Mouse (Mus musculus) MEL (cell line): Measurements from ENCODE around the gene 5730596B20Rik. TPM values are rescaled to one million over a fixed set of nuclear protein-coding genes. Genes with fewer than 3 reads are reported as not detected.

ENCODE experiments used
- DNase-seq: peaks from one replicate; pipeline ENCODE4 v3.0.0; 2011; ENCODE audit warnings: low read depth, low spot score
- H3K27ac ChIP-seq: 2 replicates; pipeline ENCODE4 v1.5.1; 2012; ENCODE audit warnings: low read depth, mild to moderate bottlenecking, control low read depth, low read length, moderate library complexity; ENCODE audit not compliant: control insufficient read depth
- H3K27me3 ChIP-seq, 2 experiments: fragments of 150-350 bp in 1 of 2; sonication (generic) in 1 of 2; 2 replicates each; pipeline ENCODE4 v1.6.1; 2012; ENCODE audit warnings: low read length in 2 of 2, mild to moderate bottlenecking in 2 of 2, improper control_type of control experiment in 1 of 2, moderate library complexity in 1 of 2; ENCODE audit not compliant: insufficient read depth in 2 of 2, control insufficient read depth in 1 of 2
- H3K36me3 ChIP-seq, 2 experiments: 2 replicates each; pipeline ENCODE4 v1.6.1; 2012 to 2014; ENCODE audit warnings: low read length in 2 of 2, improper control_type of control experiment in 1 of 2, inconsistent platforms in 1 of 2, mild to moderate bottlenecking in 1 of 2; ENCODE audit not compliant: insufficient read depth in 2 of 2, control insufficient read depth in 1 of 2
- H3K4me1 ChIP-seq, 2 experiments: fragments of 150-350 bp in 1 of 2; sonication (generic) in 1 of 2; 2 replicates each; pipeline ENCODE4 v1.6.1; 2012; ENCODE audit warnings: low read length in 2 of 2, improper control_type of control experiment in 1 of 2, mild to moderate bottlenecking in 1 of 2; ENCODE audit not compliant: insufficient read depth in 2 of 2, control insufficient read depth in 1 of 2
- H3K4me3 ChIP-seq, 2 experiments: fragments of 150-350 bp in 1 of 2; sonication (generic) in 1 of 2; 2 replicates each; pipeline ENCODE4 v1.5.1; 2012; ENCODE audit warnings: low read depth in 2 of 2, low read length in 2 of 2, mild to moderate bottlenecking in 2 of 2, moderate library complexity in 2 of 2, control low read depth in 1 of 2, improper control_type of control experiment in 1 of 2; ENCODE audit not compliant: control insufficient read depth in 1 of 2, insufficient read depth in 1 of 2
- H3K79me2 ChIP-seq: 2 replicates; pipeline ENCODE4 v1.6.1; 2012; ENCODE audit warnings: mild to moderate bottlenecking, low read length, moderate library complexity; ENCODE audit not compliant: control insufficient read depth, poor library complexity, insufficient read depth
- H3K9ac ChIP-seq: 2 replicates; pipeline ENCODE4 v1.6.1; 2012; ENCODE audit warnings: low read depth, mild to moderate bottlenecking, control low read depth, low read length, moderate library complexity; ENCODE audit not compliant: control insufficient read depth, poor library complexity, severe bottlenecking
- H3K9me3 ChIP-seq: fragments of 150-350 bp; sonication (generic); replicated peaks from 2 replicates; pipeline ENCODE4 v1.6.1; 2012; ENCODE audit warnings: mild to moderate bottlenecking, low read length, improper control_type of control experiment, moderate library complexity; ENCODE audit not compliant: insufficient read depth
- E2F4 ChIP-seq: IDR thresholded peaks from 2 replicates; pipeline ENCODE4 v1.6.1; 2011; ENCODE audit warnings: low read depth, low read length, improper control_type of control experiment, borderline replicate concordance
- HCFC1 ChIP-seq: IDR thresholded peaks from 2 replicates; pipeline ENCODE4 v1.6.1; 2012; ENCODE audit warnings: low read depth, mild to moderate bottlenecking, inconsistent platforms, low read length, improper control_type of control experiment, moderate library complexity
- MEF2A ChIP-seq: IDR thresholded peaks from 2 replicates; pipeline ENCODE4 v1.6.1; 2014; ENCODE audit warnings: low read depth, mild to moderate bottlenecking, inconsistent platforms, low read length, improper control_type of control experiment; ENCODE audit not compliant: poor library complexity, insufficient replicate concordance, severe bottlenecking; ENCODE audit errors: extremely low read depth
- POLR2A ChIP-seq, 2 experiments: IDR thresholded peaks; 2 replicates each; pipeline ENCODE4 v1.6.1; 2011 to 2012; ENCODE audit warnings: low read length in 2 of 2, mild to moderate bottlenecking in 2 of 2, control low read depth in 1 of 2, improper control_type of control experiment in 1 of 2, low read depth in 1 of 2, moderate library complexity in 1 of 2; ENCODE audit not compliant: control insufficient read depth in 1 of 2, insufficient read depth in 1 of 2, poor library complexity in 1 of 2
- RAD21 ChIP-seq: IDR thresholded peaks from 2 replicates; pipeline ENCODE4 v1.6.1; 2011; ENCODE audit warnings: mild to moderate bottlenecking, low read depth, low read length, improper control_type of control experiment
- RCOR1 ChIP-seq: IDR thresholded peaks from 2 replicates; pipeline ENCODE4 v1.6.1; 2012; ENCODE audit warnings: low read depth, mild to moderate bottlenecking, inconsistent platforms, low read length, improper control_type of control experiment
- SIN3A ChIP-seq: IDR thresholded peaks from 2 replicates; pipeline ENCODE4 v1.6.1; 2012; ENCODE audit warnings: low read length, improper control_type of control experiment, inconsistent platforms
- SMC3 ChIP-seq: IDR thresholded peaks from 2 replicates; pipeline ENCODE4 v1.6.1; 2011; ENCODE audit warnings: low read depth, low read length, improper control_type of control experiment
- TCF12 ChIP-seq: IDR thresholded peaks from 2 replicates; pipeline ENCODE4 v1.6.1; 2014; ENCODE audit warnings: low read depth, mild to moderate bottlenecking, inconsistent platforms, low read length, improper control_type of control experiment, moderate library complexity
- ZC3H11A ChIP-seq: IDR thresholded peaks from 2 replicates; pipeline ENCODE4 v1.6.1; 2012; ENCODE audit warnings: low read depth, mild to moderate bottlenecking, inconsistent platforms, low read length, improper control_type of control experiment
- ZNF384 ChIP-seq: IDR thresholded peaks from 2 replicates; pipeline ENCODE4 v1.6.1; 2012; ENCODE audit warnings: low read depth, mild to moderate bottlenecking, inconsistent platforms, low read length, improper control_type of control experiment
- polyA plus RNA-seq, 2 experiments: library from polyadenylated mRNA; stranded (reverse) in 1 of 2; unstranded in 1 of 2; fragments of >175 nt in 1 of 2; fragments of >200 nt in 1 of 2; gene quantifications; 2 replicates each; pipeline versions ENCODE4 v1.2.1 to v1.2.4; 2012; ENCODE audit warnings: low replicate concordance in 2 of 2, low read depth in 1 of 2; ENCODE audit not compliant: insufficient read length in 2 of 2, insufficient read depth in 1 of 2, missing spikeins in 1 of 2
- total RNA-seq: library from RNA; depleted of rRNA; stranded (reverse); fragments of 300-350 nt; gene quantifications from 2 replicates; pipeline ENCODE4 v1.2.3, GENCODE M21; 2012

5730596B20Rik gene
- total and polyA plus RNA-seq, 3 experiments: not detected

DNA sequence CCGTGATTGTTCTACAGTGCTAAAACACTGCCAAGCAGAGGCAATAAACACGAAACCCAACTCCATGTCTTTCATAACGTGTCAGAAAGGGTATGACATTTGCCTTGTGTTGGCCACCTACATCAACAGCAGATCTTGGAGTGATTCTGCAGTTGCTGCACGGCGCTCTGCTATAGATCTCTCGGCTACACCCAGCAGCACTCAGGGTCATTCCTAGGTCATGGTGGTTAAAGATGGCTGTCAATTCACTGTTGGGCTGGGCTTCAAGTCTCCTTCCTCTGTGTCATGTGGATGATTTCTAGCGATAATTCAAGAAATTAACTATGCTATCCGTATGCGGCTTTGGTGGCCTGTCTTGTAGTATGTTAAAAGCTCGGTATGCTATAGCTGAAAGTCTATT, 38.7 kb upstream of the 5730596B20Rik start:
- H3K4me3 ChIP-seq: no peak overlapping the region
- H3K27me3 ChIP-seq: no peaks in the 10 kb centered on the region; a peak in 1 of 4 replicates
- H3K4me1 ChIP-seq: no peaks in the 10 kb centered on the region
- H3K79me2 ChIP-seq: no peaks in the 10 kb centered on the region
- no peak for DNase-seq
- no peaks in the 10 kb centered on the region for H3K36me3 ChIP-seq
- H3K9ac ChIP-seq: no peak overlapping the region
- H3K27ac ChIP-seq: no peak overlapping the region
- TF ChIP-seq RAD21 (no peak), RCOR1 (no peak), POLR2A (IDR thresholded peaks at IDR 0.05; ENCODE audit: control insufficient read depth in 1 of 2, insufficient read depth in 1 of 2, low read depth in 1 of 2, low read length in 2 of 2, poor library complexity in 1 of 2) (no peak)
- H3K9me3 ChIP-seq: no peaks in the 10 kb centered on the region

DNA sequence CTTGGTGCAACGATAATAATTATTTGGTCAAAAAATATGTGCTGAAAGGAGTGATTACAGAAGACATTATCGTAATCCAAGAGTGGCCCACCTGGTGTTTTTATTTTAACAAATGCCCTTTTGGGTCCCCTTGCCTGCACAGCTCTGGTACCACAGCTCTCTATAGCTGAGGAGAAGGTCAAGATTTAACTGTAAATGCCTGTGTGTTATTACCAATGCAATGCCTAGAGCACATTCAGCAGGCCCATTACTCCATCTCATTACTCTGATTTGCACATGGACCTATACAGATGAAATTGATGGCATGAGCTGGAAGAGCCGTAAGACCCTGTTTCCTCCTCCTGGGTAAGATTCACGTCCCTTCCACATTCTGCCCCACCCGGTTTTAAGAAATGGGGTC, 38.2 kb upstream of the 5730596B20Rik start:
- no peaks in the 10 kb centered on the region for H3K36me3 ChIP-seq
- no peaks in the 10 kb centered on the region for H3K9me3 ChIP-seq
- no peak for DNase-seq
- H3K27ac ChIP-seq: no peak overlapping the region
- no peak overlapping the region for H3K4me3 ChIP-seq
- H3K9ac ChIP-seq: no peak overlapping the region
- TF ChIP-seq TCF12 (no peak), MEF2A (no peak), RAD21 (no peak), ZNF384 (no peak), HCFC1 (no peak), E2F4 (no peak), SMC3 (no peak)
- no peaks in the 10 kb centered on the region for H3K4me1 ChIP-seq
- H3K79me2 ChIP-seq: no peaks in the 10 kb centered on the region
- H3K27me3 ChIP-seq: no peaks in the 10 kb centered on the region; a peak in 1 of 4 replicates

DNA sequence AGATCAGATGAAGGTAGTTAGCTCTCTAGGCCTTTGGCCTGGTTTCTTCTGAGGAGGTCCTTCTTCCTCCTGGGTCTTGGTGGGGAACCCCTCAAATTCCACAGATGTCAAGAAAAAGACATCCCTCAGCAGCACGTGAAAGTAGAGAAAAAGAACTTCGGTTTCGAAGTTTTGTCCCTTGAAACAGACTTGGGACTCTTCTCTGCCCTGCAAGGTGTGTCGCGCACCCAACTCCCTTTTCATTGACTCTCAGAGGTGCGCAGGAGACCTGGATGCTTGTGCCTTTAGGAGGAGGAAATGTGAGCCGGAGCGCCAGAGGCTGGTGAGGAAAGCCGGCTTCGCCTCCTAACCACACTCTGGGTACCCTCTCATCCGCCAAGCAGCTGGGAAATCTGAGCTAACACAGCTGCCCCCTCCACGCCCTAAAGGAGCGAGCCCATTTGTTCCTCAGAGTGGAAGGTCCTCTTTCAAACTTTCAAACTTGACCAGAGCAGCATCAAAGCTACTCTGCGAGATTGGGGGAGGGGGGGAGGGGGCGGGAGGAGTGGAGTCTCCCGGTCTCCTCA, 26.8 kb upstream of the 5730596B20Rik start:
- H3K9ac ChIP-seq: no peak overlapping the region
- TF ChIP-seq ZC3H11A (no peak), SIN3A (no peak), TCF12 (no peak)
- TF ChIP-seq, all 39 proteins: peak for 0
- Histone ChIP-seq H3K79me2 (no peaks in the 10 kb centered on the region), H3K4me1 (no peaks in the 10 kb centered on the region), H3K27ac (no peak overlapping the region), H3K9me3 (no peaks in the 10 kb centered on the region), H3K36me3 (no peaks in the 10 kb centered on the region), H3K27me3 (peaks cover 0 to 4% of the 10 kb centered on the region in 2 experiments; a peak in 2 of 4 replicates), H3K4me3 (no peak overlapping the region)
- no peak for DNase-seq
